Mouse (Mus musculus) limb, embryonic 14.5 days (tissue): ENCODE measurements at regions not wholly inside any gene's neighbourhood (a gene's known extent, or its start where the extent isn't known, plus 50 kb on each side); places are given as distances from the start of the nearest gene placed in this dataset.

Source experiments
- ATAC-seq: fragments of 200-750 bp; cut with Nextera tagmentation; 2 replicates; pipeline ENCODE4 v1.8.0; 2017; ENCODE audit warnings: low read depth, moderate number of reproducible peaks, moderate TSS enrichment; ENCODE audit not compliant: low FRiP score
- DNase-seq: peaks from one replicate; pipeline ENCODE4 v3.0.0-alpha.2; 2015; ENCODE audit warnings: low spot score
- H3K27ac ChIP-seq: fragments of 300-500 bp; sonication (generic); replicated peaks from 2 replicates; pipeline ENCODE4 v1.5.1; 2014; ENCODE audit warnings: low read depth, mild to moderate bottlenecking, low read length, moderate library complexity, mixed read lengths
- H3K27me3 ChIP-seq: fragments of 300-500 bp; sonication (generic); 2 replicates; pipeline ENCODE4 v1.6.1; 2014; ENCODE audit warnings: low read length, mixed read lengths; ENCODE audit not compliant: control insufficient read depth, insufficient read depth
- H3K36me3 ChIP-seq: fragments of 300-500 bp; sonication (generic); 2 replicates; pipeline ENCODE4 v1.6.1; 2014; ENCODE audit warnings: mild to moderate bottlenecking, low read length, moderate library complexity, mixed read lengths; ENCODE audit not compliant: control insufficient read depth, insufficient read depth
- H3K4me1 ChIP-seq: fragments of 300-500 bp; sonication (generic); 2 replicates; pipeline ENCODE4 v1.6.1; 2014; ENCODE audit warnings: antibody characterized with exemption, low read length, mixed read lengths; ENCODE audit not compliant: control insufficient read depth, insufficient read depth
- H3K4me2 ChIP-seq: fragments of 300-500 bp; sonication (generic); replicated peaks from 2 replicates; pipeline ENCODE4 v1.6.1; 2014; ENCODE audit warnings: low read depth, mild to moderate bottlenecking, low read length, moderate library complexity; ENCODE audit not compliant: severe bottlenecking
- H3K4me3 ChIP-seq: fragments of 300-500 bp; sonication (generic); replicated peaks from 2 replicates; pipeline ENCODE4 v1.5.1; 2014; ENCODE audit warnings: low read length
- H3K9ac ChIP-seq: fragments of 300-500 bp; sonication (generic); 2 replicates; pipeline ENCODE4 v1.6.1; 2014; ENCODE audit warnings: mild to moderate bottlenecking, low read depth, low read length, moderate library complexity; ENCODE audit not compliant: severe bottlenecking
- H3K9me3 ChIP-seq: fragments of 300-500 bp; sonication (generic); 2 replicates; pipeline ENCODE4 v1.6.1; 2016; ENCODE audit warnings: low read length; ENCODE audit not compliant: control insufficient read depth
- POLR2A ChIP-seq: fragments of 200-500 bp; IDR thresholded peaks from 2 replicates; pipeline ENCODE4 v1.8.0; 2012; ENCODE audit warnings: inconsistent platforms, mild to moderate bottlenecking, moderate library complexity, borderline replicate concordance; ENCODE audit not compliant: insufficient read depth, insufficient read length; ENCODE audit errors: extremely low read depth
- WGBS: fragments of 180-500 bp; shearing (Covaris S2); extraction: QIAGEN DNeasy Blood & Tissue Kit; methylation state at CpG from one replicate; pipeline ENCODE4 v1.1.7; 2014; 5-methylcytosine and 5-hydroxymethylcytosine counted together

- peak; percentile 62 for DNase-seq
- no peaks in the 10 kb centered on the region for H3K36me3 ChIP-seq
- H3K27ac ChIP-seq: no peak overlapping the region
- WGBS: 79% methylated on average over 6 of the region's 6 CpGs
- no peak overlapping the region for H3K4me3 ChIP-seq
- H3K27me3 ChIP-seq: no peaks in the 10 kb centered on the region
- no peaks in the 10 kb centered on the region for H3K4me1 ChIP-seq
- no peak for TF ChIP-seq POLR2A
- no peak overlapping the region for H3K4me2 ChIP-seq
- H3K9me3 ChIP-seq: no peaks in the 10 kb centered on the region
- ATAC-seq: no peak
- H3K9ac ChIP-seq: no peak overlapping the region
Measured at GRCm38 (mm10) chr5:45220272-45220916, 229.6 kb downstream of the Qdpr start.

DNA sequence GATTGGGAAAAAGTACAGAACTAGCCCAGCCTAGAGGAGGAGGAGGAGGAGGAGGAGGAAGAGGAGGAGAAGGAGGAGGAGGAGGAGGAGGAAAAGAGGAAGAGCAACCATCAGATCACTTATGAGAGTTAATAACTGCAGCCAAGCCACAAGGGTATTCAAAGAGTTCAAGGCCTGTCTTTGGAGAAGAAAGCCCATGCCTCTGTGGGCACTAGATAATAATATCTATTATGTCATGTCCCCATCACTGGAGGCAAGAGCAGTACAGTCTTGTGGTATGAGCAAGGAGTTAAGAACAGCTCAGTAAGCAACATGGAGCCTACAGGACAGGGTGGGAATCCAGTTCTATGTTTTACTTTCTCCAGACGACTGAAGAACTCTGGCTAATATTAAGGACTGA is 230.5 kb downstream of the Qdpr start:
- H3K4me3 ChIP-seq: no peak overlapping the region
- TF ChIP-seq POLR2A: no peak
- DNase-seq (no peak), ATAC-seq (no peak)
- H3K4me2 ChIP-seq: no peak overlapping the region
- H3K36me3 ChIP-seq: no peaks in the 10 kb centered on the region
- no peak overlapping the region for H3K9ac ChIP-seq
- no peaks in the 10 kb centered on the region for H3K27me3 ChIP-seq
- H3K4me1 ChIP-seq: no peaks in the 10 kb centered on the region
- no peak overlapping the region for H3K27ac ChIP-seq
- no peaks in the 10 kb centered on the region for H3K9me3 ChIP-seq
- WGBS: 38% methylated on average over 1 of the region's 1 CpGs

- DNase-seq (no peak), ATAC-seq (no peak)
- H3K9ac ChIP-seq: no peak overlapping the region
- no peaks in the 10 kb centered on the region for H3K27me3 ChIP-seq
- no peak overlapping the region for H3K4me3 ChIP-seq
- H3K4me2 ChIP-seq: no peak overlapping the region
- no peak for TF ChIP-seq POLR2A
- H3K9me3 ChIP-seq: no peaks in the 10 kb centered on the region
- H3K4me1 ChIP-seq: no peaks in the 10 kb centered on the region
- no peak overlapping the region for H3K27ac ChIP-seq
- H3K36me3 ChIP-seq: no peaks in the 10 kb centered on the region
- WGBS: 71% methylated on average over 3 of the region's 3 CpGs
Measured at GRCm38 (mm10) chr5:45219101-45219500, 230.9 kb downstream of the Qdpr start.

- no peak for TF ChIP-seq POLR2A
- ATAC-seq: no peak
Measured at GRCm38 (mm10) chr5:45214475-45214874, 235.6 kb downstream of the Qdpr start.

DNA sequence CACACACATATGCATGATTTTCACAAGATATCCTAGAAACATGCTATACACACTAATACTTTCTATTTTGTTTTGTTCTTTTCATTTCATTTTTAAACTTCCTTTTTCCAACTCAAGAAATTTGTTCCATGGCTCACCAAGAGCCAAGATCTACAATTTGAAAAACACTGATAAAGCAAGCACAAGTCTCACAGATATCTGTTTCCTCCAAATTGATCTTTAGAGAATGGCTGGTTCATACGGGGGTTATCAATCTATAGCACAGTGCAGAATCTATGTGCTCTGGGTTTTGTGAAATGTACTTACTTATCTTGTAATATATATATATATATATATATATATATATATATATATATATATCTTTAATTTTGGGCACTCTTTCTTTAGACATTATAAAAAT is 251.6 kb downstream of the Qdpr start:
- Histone ChIP-seq H3K9me3 (no peaks in the 10 kb centered on the region), H3K4me1 (no peaks in the 10 kb centered on the region), H3K27ac (no peak overlapping the region), H3K36me3 (no peaks in the 10 kb centered on the region), H3K27me3 (no peaks in the 10 kb centered on the region), H3K4me3 (no peak overlapping the region), H3K9ac (no peak overlapping the region), H3K4me2 (no peak overlapping the region)
- no peak for TF ChIP-seq POLR2A
- 93% methylated on average over 1 of the region's 1 CpGs for WGBS
- no peak for ATAC-seq
- no peak for DNase-seq

More at GRCm38 (mm10) chr5:45214475-45214874, 235.6 kb downstream of the Qdpr start:
- DNase-seq: no peak
- Histone ChIP-seq H3K27me3 (no peaks in the 10 kb centered on the region), H3K4me1 (no peaks in the 10 kb centered on the region), H3K4me2 (no peak overlapping the region), H3K9me3 (no peaks in the 10 kb centered on the region), H3K27ac (no peak overlapping the region), H3K4me3 (no peak overlapping the region), H3K36me3 (no peaks in the 10 kb centered on the region), H3K9ac (no peak overlapping the region)

DNA sequence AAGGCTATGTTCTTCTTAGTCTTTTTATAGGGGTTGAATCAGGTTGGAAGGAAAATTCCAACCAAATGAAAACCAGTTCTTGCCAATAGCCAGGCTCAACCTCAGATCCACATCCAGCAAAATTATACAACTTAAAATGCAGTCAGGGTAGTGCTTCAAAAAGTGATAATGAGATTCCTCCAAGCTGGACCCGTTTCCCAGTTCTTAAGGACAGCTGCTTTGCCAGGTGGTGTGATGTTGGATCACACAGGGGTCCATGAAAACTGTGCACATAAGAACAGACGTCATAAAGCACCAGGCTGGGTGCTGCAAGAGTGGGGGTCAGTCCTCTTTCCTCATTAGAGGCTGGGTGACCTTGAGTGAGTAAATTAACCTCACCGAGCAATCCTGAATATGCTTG is 253.9 kb downstream of the Qdpr start:
- Histone ChIP-seq H3K27me3 (no peaks in the 10 kb centered on the region), H3K27ac (no peak overlapping the region), H3K4me2 (no peak overlapping the region), H3K9me3 (no peaks in the 10 kb centered on the region), H3K4me1 (no peaks in the 10 kb centered on the region), H3K36me3 (no peaks in the 10 kb centered on the region), H3K9ac (no peak overlapping the region), H3K4me3 (no peak overlapping the region)
- no peak for ATAC-seq
- no peak for TF ChIP-seq POLR2A
- 18% methylated on average over 3 of the region's 3 CpGs for WGBS
- no peak for DNase-seq
